Mouse (Mus musculus) adrenal gland, postnatal 4 days (tissue): ENCODE measurements at regions not wholly inside any gene's neighbourhood (a gene's known extent, or its start where the extent isn't known, plus 50 kb on each side); places are given as distances from the start of the nearest gene placed in this dataset.

Experiments
- DNase-seq, 2 experiments: peaks; one replicate each; pipeline ENCODE4 v3.0.0; 2021 to 2022; ENCODE audit warnings: low spot score in 2 of 2, mixed read lengths in 2 of 2

GRCm38 (mm10) chr8:112219656-112220055 is 204.8 kb upstream of the Gm6793 start:
- no peak for DNase-seq

GRCm38 (mm10) chr8:112212170-112212569 is 197.3 kb upstream of the Gm6793 start:
- DNase-seq: no peak

GRCm38 (mm10) chr8:112196423-112196822 is 181.6 kb upstream of the Gm6793 start:
- DNase-seq: no peak

GRCm38 (mm10) chr8:112195880-112196279 is 181.0 kb upstream of the Gm6793 start:
- DNase-seq: no peak

GRCm38 (mm10) chr8:112191846-112192245 is 177.0 kb upstream of the Gm6793 start:
- DNase-seq: no peak

- DNase-seq: no peak
These were observed 174.9 kb upstream of the Gm6793 start for GRCm38 (mm10) chr8:112189698-112190097.

GRCm38 (mm10) chr8:112170184-112170583 is 155.3 kb upstream of the Gm6793 start:
- DNase-seq: no peak

GRCm38 (mm10) chr8:112156656-112157055 is 141.8 kb upstream of the Gm6793 start:
- no peak for DNase-seq

GRCm38 (mm10) chr8:112138924-112139323 is 124.1 kb upstream of the Gm6793 start:
- DNase-seq: no peak

GRCm38 (mm10) chr8:112130196-112130595 is 115.4 kb upstream of the Gm6793 start:
- DNase-seq: no peak

- DNase-seq: peak; percentile 17 to 40
These were observed 114.1 kb upstream of the Gm6793 start for GRCm38 (mm10) chr8:112128833-112129518.

GRCm38 (mm10) chr8:112111950-112112349 is 97.1 kb upstream of the Gm6793 start:
- DNase-seq: no peak

GRCm38 (mm10) chr8:112097883-112098635 is 83.2 kb upstream of the Gm6793 start:
- peak in 1 of 2 experiments; percentile 6 for DNase-seq

- no peak for DNase-seq
These were observed 80.0 kb upstream of the Gm6793 start for GRCm38 (mm10) chr8:112094881-112095280.

GRCm38 (mm10) chr8:112093554-112093953 is 78.7 kb upstream of the Gm6793 start:
- no peak for DNase-seq

- no peak for DNase-seq
These were observed 78.0 kb upstream of the Gm6793 start for GRCm38 (mm10) chr8:112092831-112093230.

GRCm38 (mm10) chr8:112078621-112079020 is 63.8 kb upstream of the Gm6793 start:
- DNase-seq: no peak

GRCm38 (mm10) chr8:112072205-112072604 is 57.4 kb upstream of the Gm6793 start:
- DNase-seq: no peak

- no peak for DNase-seq
These were observed 55.4 kb upstream of the Gm6793 start for GRCm38 (mm10) chr8:112070251-112070650.
